Mouse (Mus musculus) ovary, adult 10 weeks (tissue): ENCODE data around the gene Pif1. TPM values are rescaled to one million over a fixed set of nuclear protein-coding genes. Genes with fewer than 3 reads are reported as not detected.

Experiments
- polyA plus RNA-seq: library from polyadenylated mRNA; stranded (reverse); fragments of 350-450 nt; fragmentation: Illumina TruSeq; extraction: RNeasy Lipid Tissue Mini Kit (QIAGEN cat#74804); gene quantifications from one replicate; pipeline ENCODE4 v1.2.3, GENCODE M21; 2014

Gene Pif1
- 0.88 TPM for polyA plus RNA-seq

GRCm38 (mm10) chr9:65586406-65587269 is at the start of gene Pif1:
Pif1 (plus strand) TSS chr9:65587160.

GRCm38 (mm10) chr9:65579781-65580371 is 7.1 kb upstream of the Pif1 start, which contains the start of gene Plekho2:
Plekho2 (minus strand) TSS chr9:65580040.

DNA sequence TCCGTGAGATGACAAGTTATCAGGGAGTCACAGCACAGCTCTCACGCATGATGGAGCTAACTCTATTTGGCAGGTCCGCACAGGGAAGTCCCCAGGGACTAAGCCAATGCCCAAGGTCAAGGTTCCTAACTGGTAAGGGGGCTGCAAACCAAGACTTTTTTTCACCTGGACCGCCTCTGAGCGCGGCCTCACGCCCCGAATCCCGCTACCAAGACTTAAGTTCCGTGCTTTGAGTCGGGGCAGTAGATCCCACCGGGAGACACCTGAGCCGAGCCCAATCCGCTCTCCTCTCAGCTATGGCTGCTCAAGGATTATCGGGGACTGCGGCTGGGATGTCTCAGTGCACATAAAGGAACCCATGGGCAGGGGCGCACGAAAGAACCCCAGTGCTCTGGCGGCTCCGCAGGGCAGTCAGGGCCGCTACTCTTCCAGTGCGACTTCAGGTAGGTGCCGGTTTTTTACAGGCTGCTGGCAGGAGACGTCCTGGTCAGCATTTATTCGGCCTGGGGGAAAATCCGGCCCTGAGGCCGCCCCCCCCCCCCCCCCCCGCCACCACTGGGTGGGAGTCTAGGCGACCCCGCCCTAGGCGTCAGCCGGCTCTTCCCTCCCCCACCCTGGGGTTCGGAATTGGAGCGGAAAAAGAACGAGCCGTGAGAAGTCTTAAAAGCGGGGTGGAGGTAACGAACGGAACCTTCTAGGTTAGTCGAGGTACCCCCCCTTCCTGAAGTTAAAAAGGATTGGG is 42.2 kb downstream of the Pif1 start, which contains the start of gene Rbpms2:
Rbpms2 (plus strand) TSS at position 624 of the 742 bp plus-strand sequence.

Other genes with a start within 250 kb of the Pif1 start
- 23.2 TPM for gene Pdcd7, start 241.1 kb upstream of the Pif1 start, polyA plus RNA-seq
- not detected for gene Ubap1l, start 226.1 kb upstream of the Pif1 start, polyA plus RNA-seq
- not detected for gene Kbtbd13, start 195.5 kb upstream of the Pif1 start, polyA plus RNA-seq
- gene Rasl12, start 188.7 kb upstream of the Pif1 start, polyA plus RNA-seq, result 3.6 TPM
- gene Slc51b, start 164.2 kb upstream of the Pif1 start, polyA plus RNA-seq, result not detected
- gene Mtfmt, start 151.4 kb upstream of the Pif1 start, polyA plus RNA-seq, result 14.3 TPM
- gene Spg21, start 126.2 kb upstream of the Pif1 start, polyA plus RNA-seq, result 176 TPM
- not detected for gene Ankdd1a, start 67.0 kb upstream of the Pif1 start, polyA plus RNA-seq
- gene Plekho2, start 7.1 kb upstream of the Pif1 start, polyA plus RNA-seq, result 2.0 TPM
- 21.0 TPM for gene Rbpms2, start 42.5 kb downstream of the Pif1 start, polyA plus RNA-seq
- 70.7 TPM for gene Oaz2, start 80.8 kb downstream of the Pif1 start, polyA plus RNA-seq
- 13.9 TPM for gene Zfp609, start 240.4 kb downstream of the Pif1 start, polyA plus RNA-seq